Mouse (Mus musculus): ENCODE data around the gene Pou6f1.
"Not testable (repeated sequence)": the region's sequence is repeated elsewhere in the genome, so short reads cannot be mapped to it uniquely, and the experiment has no call there.

Pou6f1 gene

GRCm38 (mm10) chr15:100599276-100600046 is at the start of gene Pou6f1:
Gene Pou6f1, minus strand, starts transcription at chr15:100599984.
- DNase-seq (ENCODE audit: low spot score) = peak; percentile 80

GRCm38 (mm10) chr15:100646161-100646560 is 46.4 kb upstream of the Pou6f1 start:
- no peak for DNase-seq (ENCODE audit: low spot score)

- no peak for DNase-seq (ENCODE audit: low spot score)
Observed at GRCm38 (mm10) chr15:100642451-100642850, 42.7 kb upstream of the Pou6f1 start.

GRCm38 (mm10) chr15:100641226-100641810 is 41.5 kb upstream of the Pou6f1 start:
- no peak for DNase-seq (ENCODE audit: low spot score)

GRCm38 (mm10) chr15:100639972-100640750 is 40.4 kb upstream of the Pou6f1 start:
- DNase-seq (ENCODE audit: low spot score) = no peak

GRCm38 (mm10) chr15:100637661-100638060 is 37.9 kb upstream of the Pou6f1 start:
- no peak for DNase-seq (ENCODE audit: low spot score)

GRCm38 (mm10) chr15:100636700-100637501 is 37.1 kb upstream of the Pou6f1 start, which contains the start of gene Smagp:
Gene Smagp, minus strand, starts transcription at chr15:100636940.
- no peak for DNase-seq (ENCODE audit: low spot score)

- DNase-seq (ENCODE audit: low spot score) = no peak
Observed at GRCm38 (mm10) chr15:100635851-100636645, 36.3 kb upstream of the Pou6f1 start.

GRCm38 (mm10) chr15:100635239-100635638 is 35.5 kb upstream of the Pou6f1 start:
- no peak for DNase-seq (ENCODE audit: low spot score)

- DNase-seq (ENCODE audit: low spot score) = no peak
Observed at GRCm38 (mm10) chr15:100633341-100633740, 33.6 kb upstream of the Pou6f1 start.

GRCm38 (mm10) chr15:100632323-100632722 is 32.5 kb upstream of the Pou6f1 start:
- no peak for DNase-seq (ENCODE audit: low spot score)

GRCm38 (mm10) chr15:100631454-100632170 is 31.8 kb upstream of the Pou6f1 start:
- DNase-seq (ENCODE audit: low spot score) = no peak

- no peak for DNase-seq (ENCODE audit: low spot score)
Observed at GRCm38 (mm10) chr15:100630126-100630525, 30.3 kb upstream of the Pou6f1 start.

GRCm38 (mm10) chr15:100628797-100629196 is 29.0 kb upstream of the Pou6f1 start:
- DNase-seq (ENCODE audit: low spot score) = peak; percentile 84

- DNase-seq (ENCODE audit: low spot score) = peak; percentile 69
Observed at GRCm38 (mm10) chr15:100627774-100628370, 28.1 kb upstream of the Pou6f1 start.

GRCm38 (mm10) chr15:100627287-100627686 is 27.5 kb upstream of the Pou6f1 start:
- DNase-seq (ENCODE audit: low spot score) = peak; percentile 77

GRCm38 (mm10) chr15:100624435-100624834 is 24.7 kb upstream of the Pou6f1 start:
- DNase-seq (ENCODE audit: low spot score) = no peak

- DNase-seq (ENCODE audit: low spot score) = no peak
Observed at GRCm38 (mm10) chr15:100623754-100624153, 24.0 kb upstream of the Pou6f1 start.

GRCm38 (mm10) chr15:100622164-100622563 is 22.4 kb upstream of the Pou6f1 start:
- no peak for DNase-seq (ENCODE audit: low spot score)

- DNase-seq (ENCODE audit: low spot score) = not testable (repeated sequence)
Observed at GRCm38 (mm10) chr15:100621671-100622070, 21.9 kb upstream of the Pou6f1 start.
